Mouse (Mus musculus) spleen, adult 12 weeks (tissue): ENCODE measurements around the gene Pikfyve.

ENCODE experiments used
- DNase-seq: peaks from one replicate; pipeline ENCODE4 v3.0.0; 2022; ENCODE audit warnings: low spot score

Pikfyve gene

DNA sequence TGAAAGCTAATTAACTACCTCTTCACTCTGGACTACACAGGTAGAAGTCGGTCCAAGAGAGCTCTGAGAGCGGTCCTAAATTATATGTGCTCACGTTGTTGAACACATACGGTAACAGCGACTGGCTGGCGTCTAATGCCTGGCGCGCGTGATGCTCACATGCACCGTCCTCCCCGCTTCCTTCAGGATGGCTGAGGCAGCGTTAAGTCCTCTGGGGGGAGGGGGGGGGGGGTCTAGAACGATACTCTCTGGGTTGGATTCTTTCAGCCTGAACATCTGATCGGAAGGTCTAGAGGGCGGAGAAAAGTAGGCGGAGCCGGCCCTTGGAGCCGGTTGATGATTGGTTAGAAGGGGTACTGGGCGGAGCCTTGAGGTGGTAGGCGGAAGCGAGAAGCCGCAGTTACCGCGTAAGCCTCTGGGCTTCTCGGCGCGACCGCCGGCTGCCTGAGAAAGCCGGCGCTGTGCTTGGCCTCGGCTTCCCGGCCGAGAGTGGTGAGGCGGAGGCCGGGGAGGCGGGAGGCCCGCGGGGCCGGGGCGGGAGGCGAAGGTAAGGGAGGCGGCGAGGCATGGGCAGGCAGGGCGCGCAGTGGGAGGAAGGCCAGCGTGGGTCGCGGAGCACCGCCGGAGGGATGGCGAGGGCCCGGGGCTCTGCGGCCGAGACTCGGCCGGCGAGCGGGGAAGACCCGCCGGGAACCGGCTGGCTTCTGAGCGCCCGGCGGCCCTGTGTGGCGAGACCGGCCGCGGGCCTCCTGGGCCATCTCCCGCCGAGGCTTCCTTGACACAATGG, at the start of gene Pikfyve, which contains the start of gene Idh1:
Gene Pikfyve, plus strand, starts transcription at position 397 of the 787 bp plus-strand sequence.
Gene Idh1, minus strand, starts transcription at position 214 of the 787 bp plus-strand sequence.
- DNase-seq = peak; percentile 96

DNA sequence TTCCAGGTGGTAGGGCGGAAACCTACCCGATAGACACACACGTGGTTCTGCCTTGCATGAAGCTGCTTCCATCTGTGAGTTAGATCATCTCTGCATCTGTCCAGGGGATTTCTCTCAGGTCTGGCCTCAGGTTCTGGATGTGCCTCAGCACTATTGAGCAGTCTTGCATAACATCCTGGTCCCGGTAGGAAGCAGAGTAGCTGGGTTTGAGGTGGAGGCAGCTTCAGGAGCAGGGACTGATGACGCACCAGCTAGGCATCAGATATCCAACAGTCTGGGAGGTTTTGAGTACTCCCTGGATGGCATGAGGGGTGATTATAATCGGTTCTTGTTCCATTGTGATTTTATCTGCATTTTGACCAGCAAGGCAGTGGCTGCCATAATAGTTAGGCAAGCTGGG, 48.9 kb upstream of the Pikfyve start:
- no peak for DNase-seq

DNA sequence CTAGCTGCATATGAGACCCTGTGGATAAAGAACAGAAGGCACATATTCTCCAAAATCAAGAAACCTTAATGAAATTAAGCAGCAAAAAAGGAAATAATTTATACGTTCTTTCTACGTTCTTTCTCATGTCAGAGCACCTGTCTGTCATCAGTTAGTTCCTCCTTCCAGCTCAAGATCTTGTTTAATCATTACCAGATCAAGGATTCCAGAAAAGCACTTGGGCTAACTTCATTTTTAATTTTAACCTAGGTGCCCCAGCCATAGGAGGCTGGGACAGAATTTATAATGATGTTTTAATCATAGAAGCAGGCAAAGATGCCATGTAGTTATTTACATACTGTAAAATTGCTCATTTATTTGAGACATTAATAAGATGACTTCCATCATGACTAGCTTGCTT, 41.7 kb upstream of the Pikfyve start:
- DNase-seq = no peak

DNA sequence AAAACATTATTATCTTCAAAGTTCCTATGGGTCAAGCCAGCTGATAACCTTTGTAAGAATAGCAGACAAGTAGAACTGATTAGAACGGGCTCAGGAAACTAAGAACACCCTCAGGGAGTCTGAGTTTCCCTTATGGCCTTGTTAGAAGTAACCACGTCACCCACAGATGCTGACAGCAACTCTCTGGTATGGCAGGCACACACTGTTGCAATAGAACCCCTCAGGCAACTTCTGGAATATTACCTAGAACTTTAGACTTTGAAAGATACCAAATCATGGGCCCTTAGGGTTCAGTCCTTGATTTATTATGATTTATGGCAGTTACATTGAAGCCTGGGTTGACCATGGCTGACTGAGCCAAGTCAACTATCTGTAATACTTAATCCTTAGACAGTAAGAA, 39.9 kb upstream of the Pikfyve start:
- no peak for DNase-seq

DNA sequence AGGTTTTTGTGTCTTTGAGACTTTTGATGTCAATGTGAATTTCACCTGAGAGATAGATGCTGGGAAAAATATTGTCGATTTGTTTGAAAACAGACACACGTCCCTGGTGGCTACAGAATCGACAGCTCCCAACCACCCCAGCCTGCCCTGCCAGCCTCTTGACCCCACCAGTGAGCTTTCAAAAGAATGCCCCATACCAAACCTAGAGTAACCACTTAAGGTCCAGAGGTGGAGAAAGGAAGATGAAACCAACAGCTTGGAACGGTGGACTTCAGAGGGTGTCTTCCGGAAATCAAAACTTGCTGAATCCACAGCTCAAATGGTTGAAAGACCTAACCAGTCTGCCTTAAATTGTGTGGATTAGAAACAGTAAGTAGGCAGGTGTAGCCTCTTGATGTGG, 39.2 kb upstream of the Pikfyve start:
- no peak for DNase-seq

DNA sequence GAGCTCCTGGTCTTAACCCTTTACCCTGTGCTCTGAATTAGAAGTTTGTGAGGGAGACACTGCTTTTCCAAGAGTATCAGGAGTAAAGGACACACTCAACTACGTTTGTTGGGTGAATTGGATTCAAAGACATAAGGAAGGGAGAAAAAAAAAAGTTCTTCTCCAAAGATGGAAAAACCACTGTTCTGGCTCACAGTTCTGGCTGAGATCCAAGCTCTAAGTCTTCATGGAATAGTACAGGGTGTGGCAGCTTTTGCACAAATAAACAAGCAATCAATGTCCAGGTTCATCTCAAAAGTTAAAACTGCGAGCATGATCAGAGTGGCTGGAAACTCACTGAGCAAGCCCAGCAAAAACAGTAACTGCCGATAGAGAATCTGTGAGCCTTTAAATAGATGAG, 38.5 kb upstream of the Pikfyve start:
- no peak for DNase-seq

DNA sequence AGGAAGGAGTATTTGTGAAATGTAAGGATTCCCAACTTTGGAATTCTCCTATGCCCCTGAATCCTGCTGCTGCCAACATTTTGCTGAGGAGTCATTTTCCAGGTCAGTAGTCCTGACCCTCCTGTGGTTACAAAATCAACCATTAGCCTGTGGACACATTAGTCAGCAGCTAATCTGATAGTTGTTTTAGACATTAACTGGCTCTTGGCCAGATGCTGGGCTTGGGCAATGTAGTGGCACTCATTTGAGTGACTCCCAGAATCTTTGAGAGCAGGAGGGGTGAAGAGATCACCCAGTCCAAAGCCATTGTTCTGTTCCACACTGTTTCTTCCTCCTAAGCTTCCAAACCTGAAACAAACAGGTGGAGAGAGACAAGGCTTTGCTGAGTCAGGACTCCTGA, 31.7 kb upstream of the Pikfyve start:
- no peak for DNase-seq

DNA sequence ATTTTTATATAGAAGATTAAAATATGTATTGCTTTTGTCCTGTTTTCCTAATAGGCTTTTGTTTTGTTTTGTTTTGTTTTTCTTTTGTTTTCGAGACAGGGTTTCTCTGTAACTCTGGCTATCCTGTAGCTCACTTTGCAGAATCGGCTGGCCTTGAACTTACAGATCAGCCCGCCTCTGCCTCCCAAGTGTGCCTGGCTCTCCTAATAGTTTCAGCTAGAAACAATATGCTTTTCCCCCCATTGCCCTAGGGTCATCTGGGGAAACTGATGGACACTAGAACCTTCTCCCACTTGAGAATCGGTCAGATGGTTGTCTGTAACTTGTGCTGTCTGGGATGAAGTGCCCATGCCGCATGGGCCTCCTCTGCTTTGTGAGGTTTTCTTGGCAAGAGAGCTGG, 30.4 kb upstream of the Pikfyve start:
- no peak for DNase-seq

DNA sequence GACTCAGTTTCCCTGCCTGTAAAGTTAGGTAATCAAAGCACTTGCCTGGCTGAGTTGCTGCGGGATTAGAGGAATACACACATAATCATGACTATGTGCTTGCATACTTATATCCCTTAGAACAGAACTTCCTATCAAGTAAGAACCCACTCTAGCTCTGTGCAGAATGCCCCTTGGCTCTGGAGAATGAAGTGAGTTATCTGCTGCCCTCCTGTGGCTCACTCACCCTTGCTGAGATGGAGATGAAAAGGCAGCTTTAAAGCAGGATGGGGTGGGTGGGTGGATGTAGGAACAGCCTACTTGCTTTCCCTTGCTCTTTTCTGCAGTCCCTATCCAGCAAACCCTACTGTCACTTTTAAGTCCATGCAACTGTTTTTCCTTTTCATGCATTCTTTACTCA, 24.3 kb upstream of the Pikfyve start:
- DNase-seq = no peak

DNA sequence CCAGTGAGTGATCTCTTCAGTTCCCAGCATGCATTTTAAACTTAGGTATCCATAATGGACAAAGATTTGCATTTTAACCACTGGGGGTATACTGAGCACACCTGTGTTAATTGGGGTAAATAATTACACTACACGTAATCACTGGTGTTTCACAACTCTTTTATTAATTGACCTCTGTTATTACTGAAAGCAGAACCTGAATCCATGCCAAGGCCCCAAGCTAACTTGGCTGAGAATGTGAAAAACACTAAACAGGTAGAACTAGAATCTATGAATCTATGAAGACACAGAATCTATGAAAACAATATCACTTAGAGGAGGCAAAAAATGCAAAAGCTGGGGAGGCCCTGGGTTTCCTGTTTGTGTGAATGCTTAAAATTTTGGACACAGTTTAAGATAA, 19.0 kb upstream of the Pikfyve start:
- DNase-seq = no peak

DNA sequence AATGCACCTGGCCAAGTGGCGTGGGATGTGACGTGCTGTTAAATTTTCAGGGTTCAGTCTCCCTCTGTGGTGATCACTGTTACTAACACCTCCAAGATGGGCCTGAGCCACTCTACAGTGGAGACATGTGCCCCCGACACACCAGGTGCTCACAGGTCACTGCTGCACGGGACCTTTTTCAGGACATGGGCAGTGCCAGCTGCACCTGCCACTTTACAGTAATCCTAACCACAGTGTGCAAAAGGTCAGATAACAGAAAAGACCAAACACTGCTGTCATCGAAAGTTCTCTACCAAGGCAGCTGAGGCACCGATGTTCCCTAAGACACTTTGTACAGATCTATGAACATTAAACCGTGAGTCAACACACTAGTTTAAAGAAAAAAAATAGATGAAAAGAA, 16.9 kb upstream of the Pikfyve start:
- DNase-seq = no peak

DNA sequence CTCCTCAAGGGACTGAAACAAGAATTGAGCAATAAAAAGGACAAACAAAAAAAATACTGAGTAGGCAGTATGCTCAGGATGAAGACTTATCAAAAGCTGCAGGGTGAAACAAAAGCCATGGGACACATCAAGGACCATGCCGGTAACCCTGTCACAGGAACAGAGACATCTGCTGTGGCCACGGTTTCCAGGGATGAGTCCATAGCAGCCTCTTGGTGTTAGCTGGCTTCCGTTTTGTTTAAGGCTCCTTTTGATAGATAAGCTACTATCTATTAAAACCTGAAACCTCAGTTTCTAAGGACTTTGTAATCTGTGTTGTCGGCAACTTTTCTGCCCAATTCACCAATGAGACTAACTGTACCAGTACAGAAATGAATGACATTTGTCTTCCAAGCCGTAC, 16.5 kb upstream of the Pikfyve start:
- no peak for DNase-seq

DNA sequence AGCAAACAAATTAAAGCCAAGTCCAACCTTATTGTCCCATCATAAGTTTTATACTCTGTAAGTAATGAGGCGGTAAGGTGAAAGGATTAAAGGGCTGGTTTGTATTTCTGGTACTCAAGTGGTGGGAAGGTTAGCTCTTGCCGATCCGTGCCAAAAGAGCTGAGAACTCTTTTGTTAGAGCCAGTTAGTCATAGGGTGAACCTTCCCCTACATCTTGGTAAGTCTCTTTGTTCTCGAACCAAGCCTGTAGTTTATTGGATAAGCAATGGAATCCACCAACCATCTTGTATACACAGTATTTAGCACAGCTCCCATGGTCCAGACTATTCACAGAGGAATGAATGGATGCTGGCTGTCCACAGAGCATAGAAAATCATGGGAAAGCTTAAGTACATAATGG, 14.9 kb upstream of the Pikfyve start:
- no peak for DNase-seq

DNA sequence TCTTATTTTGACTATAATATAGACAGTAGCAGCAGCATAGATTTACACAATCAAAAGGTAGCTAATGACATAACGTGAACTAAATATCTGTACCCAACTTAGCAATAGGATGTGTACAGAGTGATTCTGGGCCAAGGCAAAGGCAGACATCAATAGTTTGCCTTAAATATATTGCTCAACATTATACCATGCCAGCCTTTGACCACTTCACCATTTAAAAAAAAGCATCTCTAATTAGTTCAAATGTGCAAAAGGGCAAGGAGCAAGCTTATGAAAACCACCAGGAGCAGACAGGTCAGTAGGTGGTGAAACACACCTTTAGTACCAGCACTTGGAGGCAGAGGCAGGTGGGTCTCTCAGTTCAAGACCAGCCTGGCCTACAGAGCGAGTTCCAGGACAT, 12.8 kb upstream of the Pikfyve start:
- no peak for DNase-seq

DNA sequence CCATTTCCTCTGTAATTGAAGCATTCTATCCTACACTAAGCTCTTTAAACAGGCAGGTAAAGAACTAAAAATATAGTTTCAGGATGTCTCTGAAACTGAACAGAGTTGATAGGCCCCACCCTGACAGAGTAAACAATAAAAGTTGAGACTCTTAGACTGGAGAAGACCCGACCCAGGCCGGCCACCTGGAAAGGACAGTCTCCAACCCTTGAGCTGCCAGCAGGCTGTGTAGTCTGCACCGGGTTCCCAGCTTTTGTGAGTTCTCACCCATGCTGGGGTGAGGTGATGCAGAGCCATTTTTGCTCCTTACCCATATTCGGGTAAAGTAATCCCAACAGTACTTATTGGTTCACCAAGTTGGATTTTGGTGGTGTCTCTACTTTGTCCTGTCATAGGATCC, 10.3 kb upstream of the Pikfyve start:
- no peak for DNase-seq

DNA sequence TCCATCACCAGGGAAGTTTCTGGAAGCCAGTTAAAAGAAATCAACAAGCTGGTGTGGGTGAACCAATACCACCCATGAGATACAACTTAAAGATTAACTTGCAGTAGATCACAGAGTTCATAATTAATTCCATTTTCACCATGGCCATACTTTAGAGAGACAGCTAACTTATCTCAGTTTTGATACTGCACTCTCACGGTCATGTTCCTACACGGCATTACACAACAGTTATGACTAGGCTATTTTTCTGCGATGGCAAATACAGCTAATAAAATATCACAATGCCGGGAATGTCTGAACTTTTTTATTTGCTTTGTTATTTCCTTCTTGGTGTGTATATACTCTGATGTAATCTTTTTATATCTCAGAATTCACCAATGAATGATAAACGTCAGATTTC, 9.6 kb upstream of the Pikfyve start:
- no peak for DNase-seq

DNA sequence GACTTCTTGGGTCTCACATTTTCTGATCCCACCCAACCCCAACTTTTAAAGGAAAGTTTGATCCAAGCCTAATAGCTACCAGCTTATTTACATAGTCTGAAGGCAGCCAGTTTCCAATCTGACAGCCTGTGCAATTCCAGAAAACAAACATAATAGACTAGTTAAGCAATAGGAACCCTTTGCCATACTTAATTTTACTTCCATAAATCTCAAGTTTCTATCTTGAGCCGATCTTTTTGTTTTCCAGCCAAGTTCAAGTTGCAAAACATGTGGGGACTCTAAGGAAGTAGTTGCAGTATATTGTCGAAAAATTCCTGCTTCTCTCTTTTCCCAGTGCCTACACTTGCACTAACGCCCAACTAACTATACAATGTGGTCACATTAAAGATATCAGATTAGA, 9.0 kb upstream of the Pikfyve start:
- DNase-seq = no peak

DNA sequence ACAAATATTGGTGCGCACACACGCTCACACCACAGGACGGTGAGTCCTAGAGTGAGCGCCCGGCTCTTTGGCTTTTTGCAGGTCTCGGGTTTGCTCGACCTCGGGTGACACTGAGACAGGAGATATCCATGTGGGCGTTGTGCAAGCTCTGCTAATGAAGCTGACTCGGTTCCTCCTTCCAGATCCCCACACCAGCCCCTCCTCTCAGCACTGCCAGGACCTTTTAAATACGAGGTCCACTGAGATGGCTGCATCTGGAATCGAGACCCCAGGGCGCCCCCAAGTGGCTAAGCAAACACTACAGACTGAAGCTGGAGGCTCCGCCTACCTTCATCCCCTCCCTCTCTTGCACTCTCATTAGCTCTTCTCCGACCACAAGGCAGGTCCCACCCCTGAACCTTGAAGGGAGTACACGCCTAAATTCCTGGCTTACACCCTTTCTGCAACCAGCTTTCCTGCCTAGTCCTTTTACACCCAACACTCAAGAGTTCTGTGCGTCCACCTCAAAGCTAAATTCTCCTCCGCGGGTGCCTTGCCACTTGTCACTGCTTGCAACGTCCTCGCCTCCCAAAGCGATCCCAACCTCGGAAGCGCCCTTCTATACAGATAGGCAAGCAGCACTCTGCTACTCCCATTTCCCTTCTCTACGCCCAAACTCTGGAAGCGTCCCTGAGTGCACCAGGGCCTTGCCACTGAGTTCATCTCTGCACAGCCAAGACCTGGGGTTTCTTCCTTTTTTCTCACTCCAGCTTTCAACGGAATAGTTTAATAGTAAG, 8.2 kb upstream of the Pikfyve start:
- DNase-seq = peak; percentile 84

DNA sequence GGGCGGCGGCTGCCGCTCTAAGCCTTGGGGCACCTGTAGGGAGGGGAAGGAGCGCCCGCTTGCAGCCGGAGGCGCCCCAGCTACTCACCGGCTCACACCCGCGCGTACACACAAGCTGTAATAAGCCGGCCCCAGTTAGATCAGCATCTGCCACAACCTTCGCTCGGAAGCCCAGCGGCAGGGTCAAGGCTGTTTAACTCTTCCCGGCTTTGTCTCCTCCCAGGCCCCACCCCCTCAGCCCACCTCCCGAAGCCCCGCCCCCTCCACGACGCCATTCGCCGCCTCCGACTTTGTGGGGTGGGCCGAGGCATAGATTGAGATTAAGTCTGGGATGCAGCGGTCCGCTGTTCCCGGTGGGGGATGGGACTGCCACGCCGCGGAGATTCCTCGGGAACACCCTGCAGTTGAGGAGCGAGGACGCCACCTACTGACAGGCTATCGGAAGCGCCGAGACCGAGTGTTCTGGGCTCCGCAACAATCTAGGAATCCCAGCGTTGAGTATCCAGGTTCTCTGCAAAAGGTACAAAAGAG, 7.5 kb upstream of the Pikfyve start:
- DNase-seq = peak; percentile 79

DNA sequence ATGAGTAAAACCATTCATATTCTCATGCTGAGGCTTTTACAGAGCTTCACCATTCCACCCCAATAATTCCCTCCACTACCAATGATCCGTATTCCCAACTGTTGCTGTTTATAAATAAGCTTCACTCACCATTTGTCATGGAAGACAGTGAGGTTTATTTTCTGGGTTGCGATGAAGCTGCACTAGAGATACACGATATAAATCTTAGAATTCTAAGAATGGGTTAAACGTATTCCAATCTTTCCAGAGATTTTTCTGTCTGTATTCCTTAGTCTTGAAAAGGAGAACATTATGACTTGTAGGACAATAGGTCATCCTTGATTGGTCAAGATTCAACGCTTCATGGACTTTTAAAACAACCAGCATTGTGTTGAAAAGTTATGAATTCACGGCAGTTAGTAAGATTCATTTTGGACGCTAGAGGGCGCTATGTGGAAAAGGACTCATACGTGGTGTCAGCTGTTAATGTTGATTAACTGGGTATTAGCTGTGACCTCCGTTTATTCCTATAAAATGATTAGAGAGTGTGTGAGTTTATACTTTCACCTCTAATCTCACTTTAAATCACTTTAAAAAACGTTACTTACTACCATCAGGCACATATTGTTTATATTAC, 6.7 kb upstream of the Pikfyve start:
- DNase-seq = peak; percentile 37

DNA sequence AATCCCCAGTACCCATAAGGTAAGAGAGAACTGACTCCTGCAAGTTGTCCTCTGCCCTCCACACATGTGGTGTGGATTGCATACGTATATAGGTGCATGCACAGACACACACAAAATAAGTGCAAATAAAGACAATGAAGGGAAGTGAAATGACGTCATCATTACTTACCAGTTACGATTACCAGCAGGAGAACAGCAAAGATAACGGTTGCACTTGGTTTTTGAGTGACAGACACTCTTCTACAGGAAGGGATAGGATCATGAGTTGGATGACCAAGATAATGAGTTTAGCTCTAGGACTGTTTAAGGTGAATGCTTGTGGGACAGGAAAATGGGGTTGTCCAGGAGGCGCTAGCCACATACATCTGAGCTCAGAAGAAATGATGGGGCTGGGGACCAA, 5.0 kb upstream of the Pikfyve start:
- no peak for DNase-seq

DNA sequence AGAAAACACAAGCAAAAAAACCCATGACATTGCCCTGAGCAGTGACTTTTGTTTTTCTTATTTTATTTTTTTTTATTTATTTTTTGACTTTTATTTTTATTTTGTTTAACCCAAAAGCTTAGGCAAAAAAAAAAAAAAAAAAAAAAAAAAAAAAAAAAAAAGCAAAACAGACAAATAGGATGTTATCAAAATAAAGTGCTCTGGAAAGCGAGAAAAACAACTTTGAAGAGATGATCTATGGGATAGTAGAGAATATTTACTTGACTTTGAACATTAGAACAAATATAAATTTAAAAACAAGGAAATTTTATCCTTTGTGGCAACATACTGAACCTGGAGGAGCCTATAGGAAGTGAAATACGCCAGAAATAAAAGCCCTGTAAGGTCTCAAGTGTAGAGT, 2.5 kb upstream of the Pikfyve start:
- no peak for DNase-seq

DNA sequence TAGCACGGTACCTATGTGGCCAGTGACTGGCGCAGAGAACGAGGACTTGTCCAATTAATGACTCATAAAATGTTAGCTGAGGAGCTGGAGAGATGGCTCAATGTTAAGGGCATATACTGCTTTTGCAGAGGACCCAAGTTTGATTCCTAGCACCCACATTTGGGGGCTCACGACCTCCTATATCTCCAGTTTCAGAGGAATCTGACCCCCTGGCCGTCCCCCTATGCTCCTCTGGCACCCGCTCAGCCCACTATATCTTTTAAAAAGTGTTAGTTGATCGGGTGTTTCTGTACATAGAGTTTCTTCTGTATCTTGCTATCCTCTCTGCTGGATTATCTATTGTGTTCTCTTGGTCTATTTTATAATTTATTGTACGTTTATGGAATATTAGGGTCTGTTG, 1.5 kb upstream of the Pikfyve start:
- DNase-seq = no peak
